Mouse (Mus musculus) hindbrain, embryonic 11.5 days (tissue): ENCODE data around the gene Itpka. TPM values are rescaled to one million over a fixed set of nuclear protein-coding genes. Genes with fewer than 3 reads are reported as not detected.

Experiments
- ATAC-seq: fragments of 200-750 bp; cut with Nextera tagmentation; 2 replicates; pipeline ENCODE4 v1.8.0; 2017; ENCODE audit warnings: mild to moderate bottlenecking, moderate TSS enrichment, moderate library complexity; ENCODE audit not compliant: low FRiP score
- DNase-seq: peaks from one replicate; pipeline ENCODE4 v3.0.0-alpha.2; 2015; ENCODE audit warnings: low spot score
- H3K27ac ChIP-seq: fragments of 300-500 bp; sonication (generic); 2 replicates; pipeline ENCODE4 v1.5.1; 2014; ENCODE audit warnings: mild to moderate bottlenecking, low read depth, low read length
- H3K27me3 ChIP-seq: fragments of 300-500 bp; sonication (generic); 2 replicates; pipeline ENCODE4 v1.6.1; 2014; ENCODE audit warnings: mild to moderate bottlenecking, low read length, moderate library complexity, mixed read lengths; ENCODE audit not compliant: control insufficient read depth, insufficient read depth
- H3K36me3 ChIP-seq: fragments of 300-500 bp; sonication (generic); 2 replicates; pipeline ENCODE4 v1.6.1; 2014; ENCODE audit warnings: mild to moderate bottlenecking, low read length, moderate library complexity, mixed read lengths; ENCODE audit not compliant: control insufficient read depth, insufficient read depth
- H3K4me1 ChIP-seq: fragments of 300-500 bp; sonication (generic); replicated peaks from 2 replicates; pipeline ENCODE4 v1.6.1; 2014; ENCODE audit warnings: low read length, mixed read lengths; ENCODE audit not compliant: control insufficient read depth, insufficient read depth
- H3K4me2 ChIP-seq: fragments of 300-500 bp; sonication (generic); replicated peaks from 2 replicates; pipeline ENCODE4 v1.6.1; 2014; ENCODE audit warnings: mild to moderate bottlenecking, low read depth, low read length
- H3K4me3 ChIP-seq: fragments of 300-500 bp; sonication (generic); 2 replicates; pipeline ENCODE4 v1.5.1; 2014; ENCODE audit warnings: low read depth, low read length
- H3K9ac ChIP-seq: fragments of 300-500 bp; sonication (generic); 2 replicates; pipeline ENCODE4 v1.6.1; 2014; ENCODE audit warnings: low read depth, low read length
- H3K9me3 ChIP-seq: fragments of 300-500 bp; sonication (generic); 2 replicates; pipeline ENCODE4 v1.6.1; 2016; ENCODE audit warnings: low read length; ENCODE audit not compliant: control insufficient read depth
- WGBS: fragments of 180-500 bp; shearing (Covaris S2); extraction: QIAGEN DNeasy Blood & Tissue Kit; methylation state at CpG from one replicate; pipeline ENCODE4 v1.1.7; 2014; 5-methylcytosine and 5-hydroxymethylcytosine counted together
- polyA plus RNA-seq: library from polyadenylated mRNA; unstranded; fragments of >200 nt; fragmentation: Nextera tagmentation; extraction: Ambion mirVana; gene quantifications from 2 replicates; pipeline ENCODE4 v1.2.1, GENCODE M21; 2014

Itpka gene
- polyA plus RNA-seq, 1 experiment from 2014 or later: 0.60 TPM

DNA sequence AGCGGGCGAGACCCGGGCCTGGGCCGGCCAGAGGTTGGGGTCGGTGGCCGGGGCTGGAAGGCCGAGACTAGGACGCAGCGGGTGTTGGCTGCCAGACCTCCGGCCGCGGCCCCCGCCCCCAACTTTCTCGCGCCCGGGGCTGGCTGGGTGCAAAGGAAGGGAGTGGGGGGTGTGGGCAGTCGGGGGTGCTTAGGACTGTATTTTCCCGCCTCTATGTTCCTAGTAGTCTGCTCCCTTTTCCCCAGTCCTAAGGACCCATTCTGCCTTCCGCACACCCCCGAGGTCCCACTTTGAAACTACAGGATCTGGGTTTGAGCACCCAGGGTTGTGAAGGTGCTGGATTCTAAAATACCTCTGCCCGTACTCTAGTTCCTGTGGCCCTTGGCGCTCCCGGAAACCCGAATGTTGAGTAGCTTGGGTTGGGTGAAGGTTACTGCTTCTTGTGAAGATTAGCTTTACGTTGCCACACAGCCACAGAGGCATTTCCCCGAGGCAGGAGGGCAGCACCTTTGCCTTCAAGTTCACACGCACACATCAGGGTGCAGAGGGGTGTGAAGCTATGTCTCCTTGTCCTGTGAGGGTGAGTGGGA is 57.9 kb downstream of the Itpka start:
- Histone ChIP-seq H3K36me3 (no peaks in the 10 kb centered on the region), H3K9ac (peak overlapping the region; percentile 91), H3K4me3 (peak overlapping the region; percentile 88), H3K4me2 (peak overlapping the region; percentile 98), H3K27me3 (peaks cover 9% of the 10 kb centered on the region; the same call in 1 of the 2 replicates), H3K9me3 (no peaks in the 10 kb centered on the region), H3K4me1 (peaks cover 24% of the 10 kb centered on the region), H3K27ac (peak overlapping the region; percentile 53; the same call in 1 of the 2 replicates)
- WGBS: 1% methylated on average over 23 of the region's 27 CpGs
- peak; percentile 52 for DNase-seq
- ATAC-seq: peak; percentile 22; the same call in 1 of the 2 replicates

Other genes starting within 250 kb of the Itpka start
- 0.40 and 0.49 TPM in 2 replicates for gene Exd1, start 194.7 kb upstream of the Itpka start, polyA plus RNA-seq
- gene Chp1, start 194.6 kb upstream of the Itpka start, polyA plus RNA-seq: 62.3 and 69.6 TPM in 2 replicates
- 87.1 and 89.1 TPM in 2 replicates for gene Nusap1, start 124.0 kb upstream of the Itpka start, polyA plus RNA-seq
- 30.7 and 33.2 TPM in 2 replicates for gene Oip5, start 123.9 kb upstream of the Itpka start, polyA plus RNA-seq
- 42.1 TPM in 2 replicates for gene Ndufaf1, start 79.5 kb upstream of the Itpka start, polyA plus RNA-seq
- gene Rtf1, start 67.3 kb upstream of the Itpka start, polyA plus RNA-seq: 32.5 and 40.8 TPM in 2 replicates
- gene Ltk, start 18.1 kb downstream of the Itpka start, polyA plus RNA-seq: 0.08 and 0.46 TPM in 2 replicates
- gene Rpap1, start 45.2 kb downstream of the Itpka start, polyA plus RNA-seq: 19.0 and 19.9 TPM in 2 replicates
- 16.6 and 17.5 TPM in 2 replicates for gene Tyro3, start 55.4 kb downstream of the Itpka start, polyA plus RNA-seq
- 31.4 and 43.8 TPM in 2 replicates for gene Mga, start 154.9 kb downstream of the Itpka start, polyA plus RNA-seq
- 3.2 and 4.4 TPM in 2 replicates for gene Mapkbp1, start 230.4 kb downstream of the Itpka start, polyA plus RNA-seq